ENCODE assay signal across 18 mouse cellular contexts in genomic region chr10:108545715-108546114, GRCm38 (mm10).
"Had no signal": no experiment of that assay in that cellular context is flagged by ENCODE, and none has a peak within 500 bp of the region (broad histone marks: within the 10 kb centered on the region; RNA-seq: fewer than 3 reads in every experiment).

No protein-coding gene starts in this region.

- H3K27ac ChIP-seq: midbrain, embryonic 10.5 days; midbrain, embryonic 12.5 days; neural tube, embryonic 13.5 days; neural tube, embryonic 15.5 days had no signal

- H3K4me1 ChIP-seq: midbrain, embryonic 10.5 days; midbrain, embryonic 12.5 days; neural tube, embryonic 13.5 days; neural tube, embryonic 15.5 days had no signal

- DNase-seq: lung, adult 18-20 months; lung, embryonic 14.5 days; lung, postnatal 10 days; lung, postnatal 4 days; midbrain, embryonic 14.5 days; retina, postnatal 1 day; right cerebral cortex, adult 18-20 months; right cerebral cortex, postnatal 25 days; right cerebral cortex, postnatal 4 days; spleen, adult 18-20 months; thymus, adult 2 months; thymus, postnatal 25 days; thymus, postnatal 4 days had no signal

- H3K4me3 ChIP-seq: midbrain, embryonic 10.5 days; midbrain, embryonic 12.5 days; myocyte; neural tube, embryonic 13.5 days; neural tube, embryonic 15.5 days had no signal
